Mouse (Mus musculus): ENCODE results near the gene Gm13090.

Gm13090 gene

DNA sequence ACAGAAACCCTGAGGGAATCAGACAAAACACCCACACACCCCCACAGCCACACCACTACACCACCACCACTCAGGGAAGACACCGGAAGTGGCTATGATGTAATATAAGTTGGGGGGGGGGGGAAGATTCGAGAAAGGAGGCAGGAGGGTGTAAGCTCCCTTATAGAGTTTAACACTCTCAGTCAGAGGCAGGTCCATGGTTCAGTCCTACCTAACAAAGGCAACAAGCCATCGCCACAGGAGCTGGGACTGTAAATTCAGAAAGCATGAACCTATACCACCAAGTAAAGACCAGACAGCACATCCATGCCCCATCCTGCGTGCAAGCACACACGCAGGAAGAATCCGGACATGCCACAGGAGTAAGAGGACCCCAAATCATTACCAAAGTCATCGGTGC, at the start of gene Gm13090:
Gene Gm13090 (plus strand): TSS at position 301 of the 400 bp plus-strand sequence.
- no peak for DNase-seq

DNA sequence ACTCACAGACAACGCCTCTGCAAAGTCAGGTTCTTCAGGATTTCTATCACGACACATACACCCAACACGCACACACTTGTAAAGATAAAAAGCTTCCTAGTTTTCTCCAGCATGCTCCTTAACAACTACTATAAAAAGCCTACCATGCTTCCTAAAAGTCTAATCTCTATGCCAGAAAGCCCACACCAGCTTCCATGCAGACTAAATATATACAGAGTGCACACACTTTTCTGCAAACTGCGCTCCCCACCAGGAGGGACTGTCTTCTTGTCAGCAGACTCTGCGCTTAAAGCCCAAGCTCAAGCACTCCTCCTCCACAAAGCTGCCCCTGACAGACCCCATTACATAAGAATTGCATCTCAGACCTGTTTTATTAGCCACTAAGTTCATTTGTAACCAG, 47.9 kb upstream of the Gm13090 start:
- DNase-seq: no peak

DNA sequence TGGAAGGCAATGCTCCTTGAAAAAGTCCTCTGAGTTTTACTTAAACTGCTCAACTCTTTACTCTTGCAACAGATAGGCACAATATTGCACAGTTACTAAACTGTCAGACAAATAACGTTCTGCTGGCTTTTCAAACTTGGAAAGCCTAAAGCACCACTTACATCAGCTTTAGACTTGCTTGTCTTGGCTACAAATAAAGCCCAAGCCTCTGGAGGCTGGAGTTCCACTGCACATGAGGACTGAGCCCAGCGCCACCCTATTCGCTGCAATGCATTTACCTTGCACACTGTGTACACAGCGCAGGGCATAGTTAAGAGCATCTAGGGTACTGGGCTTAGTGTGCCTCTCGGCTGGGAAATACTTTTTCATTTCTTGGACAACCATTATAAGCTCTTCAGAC, 46.1 kb upstream of the Gm13090 start:
- peak; percentile 37 to 61 for DNase-seq

DNA sequence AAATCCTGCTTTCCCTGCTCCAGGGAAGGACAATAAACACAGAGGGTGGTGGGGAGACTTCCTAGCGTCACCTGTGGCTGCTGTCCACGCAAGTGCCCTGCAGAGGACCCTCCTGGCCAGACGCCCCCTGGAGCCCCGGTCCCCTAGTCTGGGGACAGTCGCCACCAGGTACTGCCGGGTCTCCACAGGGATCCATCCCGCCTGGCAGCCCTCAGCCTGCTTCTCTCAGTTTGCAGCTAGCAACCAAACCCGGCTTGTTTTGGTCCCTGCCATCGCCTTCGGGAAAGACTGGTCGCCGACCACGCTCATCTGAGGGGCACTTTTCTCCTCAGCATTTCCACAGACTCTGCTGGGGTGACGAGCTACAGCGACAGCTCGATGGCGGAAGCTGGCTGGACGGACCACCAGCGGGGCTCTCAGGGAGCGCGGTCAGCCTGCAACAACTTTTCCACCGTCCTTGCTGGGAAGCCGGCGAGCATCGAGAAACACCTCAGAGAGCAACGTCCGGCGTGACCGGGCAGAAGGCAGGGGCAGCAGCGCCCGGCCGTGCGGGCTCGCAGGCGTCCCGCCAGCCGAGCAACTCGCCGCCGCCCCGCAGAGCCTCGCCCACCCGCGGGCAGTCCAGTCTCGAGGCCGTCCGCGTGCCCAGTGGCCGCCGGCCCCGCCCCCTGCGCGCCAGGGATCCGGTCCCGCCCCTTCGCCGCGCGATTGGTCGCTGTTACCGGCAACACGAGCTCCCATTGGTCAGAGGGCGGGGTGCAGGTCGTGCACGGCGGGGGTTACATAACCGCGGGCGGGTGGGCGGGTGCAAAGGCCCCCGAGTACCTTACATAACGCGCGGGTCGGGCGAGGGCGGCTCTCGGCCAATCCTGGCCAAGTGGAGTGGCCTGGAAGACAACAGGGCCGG, 45.1 kb upstream of the Gm13090 start, which contains the start of gene Per3:
Gene Per3 (minus strand): TSS at position 629 of the 907 bp plus-strand sequence.
- DNase-seq: peak; percentile 99

DNA sequence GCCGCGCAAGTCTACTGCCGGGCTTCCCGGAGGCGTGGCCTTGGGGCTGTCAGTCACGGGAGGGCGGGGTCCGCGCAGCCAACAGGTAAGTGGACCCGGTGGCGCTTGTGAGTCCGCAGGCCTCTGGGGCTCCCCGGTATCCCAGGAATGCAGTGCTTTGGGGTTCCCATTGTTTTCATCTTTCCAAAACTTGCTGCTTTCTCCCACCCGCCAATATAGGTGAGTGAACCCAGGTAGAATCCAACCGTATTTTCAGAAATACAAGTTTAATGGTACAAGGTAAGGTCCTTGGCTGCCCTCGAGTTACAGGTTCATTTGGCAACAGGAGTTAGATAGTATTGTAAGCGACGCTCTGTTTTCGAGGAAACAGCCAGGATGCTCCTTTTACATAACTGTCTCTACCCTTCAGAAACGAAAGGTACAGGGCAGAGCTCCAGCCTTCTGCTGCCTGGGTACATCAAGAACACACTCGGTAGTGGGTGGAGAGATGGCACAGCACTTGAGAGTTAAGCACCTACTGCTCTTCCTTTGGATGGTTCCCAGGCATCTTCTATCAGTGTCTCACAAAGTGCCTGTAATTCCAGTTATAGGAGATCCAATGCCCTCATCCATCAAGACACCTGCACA, 44.3 kb upstream of the Gm13090 start:
- DNase-seq: peak; percentile 14 to 80

DNA sequence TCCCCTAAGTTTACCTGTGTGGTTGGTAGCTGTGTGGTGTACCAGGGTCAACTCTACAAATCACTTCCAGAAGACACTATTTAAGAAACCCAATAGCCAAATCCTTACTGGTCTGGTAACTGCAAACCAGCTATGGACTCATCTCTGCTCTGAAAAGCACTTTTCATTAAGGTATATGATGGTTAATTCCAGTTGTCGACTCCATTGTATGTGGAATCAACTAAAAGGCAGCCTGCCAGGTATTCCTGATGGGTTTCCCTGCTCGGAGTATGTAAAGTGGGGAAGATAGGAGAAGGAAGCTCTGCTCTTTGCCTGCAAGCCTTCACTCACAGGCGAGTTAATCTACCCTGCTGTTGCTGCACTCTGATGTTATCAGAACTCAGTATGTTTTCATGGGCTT, 42.8 kb upstream of the Gm13090 start:
- no peak for DNase-seq

DNA sequence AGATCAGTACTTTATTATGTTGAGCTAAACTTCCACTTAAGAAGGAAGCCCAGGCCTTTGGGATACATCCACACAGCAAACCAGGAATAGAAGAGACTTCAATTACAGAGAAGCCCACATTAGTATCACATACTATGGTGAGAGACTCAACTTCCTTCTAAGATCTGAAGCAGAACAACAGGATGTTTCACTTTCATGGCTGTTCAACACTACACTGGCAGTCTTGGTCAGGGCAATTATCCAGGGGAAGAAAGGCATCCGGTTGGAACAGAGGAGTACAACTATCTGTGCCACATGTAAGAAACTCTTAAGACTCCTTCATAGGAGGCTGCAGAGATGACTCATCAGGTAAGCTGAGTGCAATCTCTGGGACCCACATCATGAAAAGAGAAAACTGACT, 38.2 kb upstream of the Gm13090 start:
- no peak for DNase-seq

DNA sequence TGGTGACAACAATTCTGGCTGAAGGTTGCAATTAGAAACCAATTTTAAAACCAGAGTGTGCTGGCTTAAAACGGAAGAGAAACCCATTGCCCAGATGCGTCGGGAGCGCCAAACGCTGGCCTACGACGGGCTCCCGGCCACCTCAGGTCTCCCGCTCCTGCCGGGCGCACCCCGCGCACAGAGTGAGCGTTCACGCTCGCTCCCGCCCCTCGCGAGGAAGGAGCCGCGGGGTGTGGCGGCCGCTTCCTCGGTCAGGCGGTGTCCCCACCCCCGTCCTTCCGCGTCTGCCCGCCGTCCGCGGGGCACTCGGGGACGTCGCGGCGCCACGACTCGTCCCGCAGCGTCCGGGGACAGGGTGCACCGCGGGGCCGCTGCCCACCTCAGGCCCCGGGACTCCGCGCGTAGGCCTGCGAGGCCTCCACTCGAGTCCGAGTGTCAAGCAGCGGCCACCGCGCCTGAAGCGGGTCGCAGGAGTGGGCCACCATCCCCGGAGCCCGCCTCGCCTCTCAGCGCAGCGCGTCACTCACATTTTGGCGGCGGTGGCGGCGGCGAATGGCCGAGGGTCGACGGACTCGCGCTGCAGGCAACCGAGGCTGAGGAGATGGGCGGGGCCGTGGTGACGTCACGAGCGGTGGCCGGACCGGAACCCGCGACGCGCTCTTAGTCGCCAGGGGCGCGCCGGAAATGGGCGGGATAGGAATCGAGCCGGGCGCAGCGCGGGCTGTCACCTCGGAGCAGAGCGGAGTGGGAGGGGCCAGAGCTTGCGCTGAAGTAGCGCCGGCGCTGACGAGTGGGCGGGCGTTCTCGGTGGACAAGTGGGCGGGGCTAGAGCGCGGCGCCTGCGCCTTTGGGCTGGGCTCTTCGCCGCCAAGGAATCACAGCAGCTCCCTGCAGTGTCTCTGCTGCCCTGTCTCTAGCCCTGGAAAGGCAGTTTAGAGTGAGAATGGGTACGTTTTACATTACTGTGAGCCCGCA, 31.7 kb upstream of the Gm13090 start, which contains the start of gene Vamp3:
Gene Vamp3 (minus strand): TSS at position 617 of the 975 bp plus-strand sequence.
- DNase-seq: peak; percentile 99 to 100

DNA sequence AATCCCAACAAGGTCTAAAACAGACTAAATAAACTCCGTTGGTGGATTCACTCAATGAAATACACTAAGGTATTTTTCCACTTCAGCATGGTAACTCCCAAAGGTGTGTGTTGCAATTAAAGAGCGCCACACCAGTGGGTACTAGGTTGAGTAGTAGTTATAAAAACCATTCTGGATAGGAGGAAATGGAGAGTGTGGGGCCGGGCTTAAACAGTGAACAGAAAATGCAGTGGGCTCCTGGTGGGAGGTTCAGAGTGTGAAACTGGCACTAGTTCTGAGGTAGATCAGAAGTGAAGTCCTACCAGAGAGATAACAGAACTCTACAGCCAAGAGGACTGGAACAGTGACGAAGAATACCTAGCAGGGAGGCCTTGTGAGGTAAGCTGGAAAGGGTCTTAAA, 30.7 kb upstream of the Gm13090 start:
- DNase-seq: no peak

DNA sequence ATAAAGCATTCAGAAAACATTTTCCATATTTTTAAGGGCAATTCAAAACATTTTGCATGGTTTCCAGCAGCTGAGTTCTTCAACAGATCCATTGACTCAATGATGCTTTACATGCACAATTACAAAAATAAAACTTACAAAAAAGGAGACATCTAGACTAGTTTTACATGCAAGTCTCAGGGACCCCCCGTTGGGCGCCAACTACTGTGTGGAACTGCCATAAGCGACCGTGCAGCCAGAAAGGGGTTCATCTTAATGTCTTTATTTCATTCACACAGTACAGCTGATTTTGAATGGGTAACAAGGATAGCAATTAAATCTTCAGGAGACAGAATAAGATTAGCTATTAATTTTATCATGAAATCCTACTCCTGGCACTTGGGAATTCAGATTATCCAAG, 29.8 kb upstream of the Gm13090 start:
- no peak for DNase-seq

DNA sequence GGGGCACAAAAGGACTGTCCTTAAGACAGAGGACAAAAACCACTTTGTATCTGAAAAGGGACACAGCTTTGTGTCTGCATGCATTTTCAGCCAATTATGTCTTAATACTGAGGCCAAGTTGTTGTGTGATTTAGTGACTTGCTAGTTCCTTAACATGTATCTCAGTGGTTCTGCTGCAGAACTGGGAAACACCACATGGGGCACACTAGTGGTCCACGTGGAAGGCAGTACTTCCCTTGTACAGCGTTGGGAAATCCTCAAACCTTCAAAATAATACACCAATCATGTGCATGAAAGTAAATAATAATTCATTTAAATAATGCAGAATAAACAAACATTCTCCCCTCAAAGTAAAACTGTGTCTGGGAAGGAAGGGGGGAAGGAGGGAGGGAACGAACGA, 20.6 kb upstream of the Gm13090 start:
- DNase-seq: no peak

DNA sequence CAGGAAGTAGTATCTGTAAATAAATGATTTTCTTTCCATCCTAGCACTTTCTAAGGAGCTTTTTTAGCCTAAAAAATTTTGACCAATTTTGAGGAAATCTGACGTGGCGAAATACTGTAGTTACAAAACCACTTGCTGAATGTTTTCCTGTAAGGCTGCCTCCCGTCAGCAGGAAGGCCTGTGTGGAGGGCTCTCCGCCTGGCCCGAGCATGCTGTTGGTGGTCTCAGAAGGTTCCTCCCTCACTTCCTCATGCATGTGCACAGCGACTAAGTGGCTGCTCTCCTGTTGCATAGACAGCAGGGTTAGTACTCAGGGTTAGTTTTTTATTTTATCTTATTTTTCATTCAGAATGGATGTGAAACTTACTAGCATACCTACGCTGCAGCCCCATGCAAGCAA, 18.4 kb upstream of the Gm13090 start:
- no peak for DNase-seq

DNA sequence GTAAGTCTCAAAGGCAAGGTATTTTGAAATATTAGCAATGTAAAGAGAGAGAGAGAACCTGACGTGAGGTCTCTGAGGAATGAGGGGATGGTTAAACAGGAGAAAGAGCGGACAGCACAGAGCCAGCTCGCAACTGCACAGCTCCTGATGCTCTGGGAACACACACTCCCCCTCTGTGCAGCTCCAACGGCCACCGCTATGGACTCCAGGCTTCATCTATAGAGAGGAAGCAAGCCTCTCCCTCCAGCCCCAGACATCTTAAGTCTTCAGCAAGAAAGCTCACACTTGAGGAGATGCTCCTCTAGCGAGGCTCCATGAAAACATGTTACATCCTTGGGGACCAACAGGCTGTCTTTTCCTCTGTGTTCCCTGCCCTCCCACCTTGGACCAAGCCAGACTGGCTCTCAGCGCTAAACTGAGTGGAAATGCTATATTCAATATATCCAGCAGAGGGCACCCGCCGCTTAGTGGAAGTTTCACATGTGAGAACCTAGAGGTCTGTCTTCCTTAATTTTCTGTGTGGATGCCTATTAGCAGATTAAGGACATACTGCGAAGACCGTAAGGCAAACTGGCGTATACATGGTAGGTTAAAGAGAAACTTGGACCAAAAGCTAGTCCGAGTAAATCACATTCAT, 16.1 kb upstream of the Gm13090 start:
- DNase-seq: peak; percentile 66 to 87

DNA sequence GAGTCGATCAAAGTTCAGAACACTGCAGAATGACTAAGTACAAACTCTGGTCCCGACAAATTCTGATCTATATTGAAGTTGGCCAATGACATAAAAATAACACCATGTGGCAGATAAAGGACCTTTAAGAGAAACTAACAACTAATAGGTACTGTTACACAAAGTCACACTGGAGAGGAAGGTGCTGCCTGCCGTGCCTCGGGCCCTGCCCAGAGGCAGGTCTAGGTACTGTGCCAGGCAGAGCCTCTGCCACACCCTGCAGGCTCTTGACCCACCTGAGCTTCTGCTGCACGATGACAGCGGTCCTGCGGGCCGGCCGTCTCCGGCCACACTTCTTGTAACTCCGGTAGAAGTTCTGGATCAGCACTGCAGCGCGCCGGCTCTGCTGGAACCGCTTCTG, 14.6 kb upstream of the Gm13090 start:
- no peak for DNase-seq

DNA sequence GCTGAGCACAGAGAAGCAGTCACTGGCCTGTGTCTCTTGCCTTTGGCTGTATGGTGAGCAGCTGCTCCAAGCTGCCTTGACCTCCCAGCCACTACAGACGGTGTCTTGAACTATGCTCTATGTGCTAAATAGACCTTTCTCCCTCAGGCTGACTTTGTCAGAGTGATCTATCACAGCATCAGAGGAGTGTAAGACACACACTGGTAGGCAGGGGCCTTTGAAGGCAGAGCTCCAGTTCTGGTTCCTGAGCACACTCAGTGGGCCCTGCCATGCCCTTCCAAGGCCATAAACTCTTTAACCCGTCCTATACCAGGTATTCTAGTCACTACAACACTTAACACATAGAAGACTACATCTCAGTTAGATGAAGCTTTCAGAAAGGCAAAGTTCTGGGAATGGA, 8.0 kb upstream of the Gm13090 start:
- no peak for DNase-seq

DNA sequence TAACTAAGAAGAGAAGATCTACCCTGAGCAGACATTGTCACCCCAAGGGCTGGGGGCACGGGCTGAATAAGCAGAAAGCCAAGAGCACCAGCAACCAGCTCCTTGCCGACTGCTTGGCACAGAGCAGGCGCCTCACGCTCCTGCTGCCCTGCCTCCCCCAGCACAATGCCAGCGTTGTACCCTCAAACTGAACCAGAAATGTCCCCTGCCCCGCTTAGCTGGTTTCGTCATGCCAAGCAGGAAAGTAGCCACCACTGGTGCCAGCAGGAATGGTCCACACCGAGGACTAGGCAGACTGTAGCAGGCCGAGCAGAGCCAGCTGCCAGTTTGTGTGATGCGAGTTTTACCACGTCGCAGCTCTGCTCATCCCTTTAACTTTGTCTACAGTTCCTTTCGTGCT, 7.4 kb upstream of the Gm13090 start:
- DNase-seq: no peak

DNA sequence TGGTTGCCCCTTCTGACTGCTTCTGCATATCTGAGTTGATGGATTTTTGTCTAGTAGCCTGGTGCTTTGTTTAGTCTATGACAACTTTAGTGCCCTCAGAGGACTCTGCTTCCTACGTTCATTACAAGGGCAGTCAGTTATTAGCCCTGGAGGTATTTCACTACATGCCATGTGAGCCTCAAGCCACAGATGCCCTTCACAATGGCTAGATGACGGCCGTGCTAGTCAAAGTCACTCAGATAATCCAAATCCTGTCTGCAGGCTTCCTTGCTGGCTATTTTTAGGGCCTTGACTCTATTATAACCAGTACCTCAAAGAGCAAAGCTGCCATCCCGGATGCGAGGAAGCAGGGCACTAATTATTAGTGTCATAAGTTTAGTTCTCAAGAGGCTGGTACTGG, 6.3 kb upstream of the Gm13090 start:
- no peak for DNase-seq

DNA sequence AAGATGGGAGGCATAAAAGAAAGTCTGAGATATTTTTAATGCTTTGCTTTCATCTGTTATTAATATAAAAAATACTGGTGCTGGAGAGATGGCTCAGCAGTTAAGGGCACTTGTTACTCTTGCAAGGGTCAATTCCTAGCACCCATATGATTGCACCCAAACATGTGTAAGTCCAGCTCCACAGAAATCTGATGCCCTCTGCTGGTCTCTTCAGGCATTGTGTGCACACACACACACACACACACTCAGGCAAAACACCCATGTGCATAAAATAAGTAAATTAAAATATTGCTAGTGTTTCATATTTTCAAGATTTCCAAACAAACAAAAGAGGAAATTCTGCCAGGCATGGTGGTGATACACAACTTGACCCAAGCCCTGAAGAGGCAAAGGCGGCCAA, 2.0 kb upstream of the Gm13090 start:
- no peak for DNase-seq

DNA sequence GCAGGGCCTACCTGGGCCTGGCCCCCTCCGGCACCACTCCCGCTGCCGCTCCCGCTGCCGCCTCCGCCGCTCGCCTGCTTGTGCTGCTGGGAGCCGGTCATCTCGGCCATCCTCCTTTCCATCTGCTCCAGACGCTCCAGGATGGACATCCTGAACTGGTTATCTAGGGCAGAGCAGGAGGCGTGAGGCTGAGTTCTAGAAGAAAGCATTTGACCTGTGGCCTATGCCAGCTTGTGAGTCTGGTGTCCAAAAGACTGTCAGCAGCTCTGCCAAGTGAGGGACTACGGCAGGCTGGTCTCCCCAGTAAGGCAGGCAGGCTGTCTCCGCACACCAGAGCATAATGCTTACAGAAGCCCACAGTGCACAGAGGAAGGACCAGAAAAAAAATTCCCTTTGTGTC, 551 bp upstream of the Gm13090 start:
- DNase-seq: no peak

DNA sequence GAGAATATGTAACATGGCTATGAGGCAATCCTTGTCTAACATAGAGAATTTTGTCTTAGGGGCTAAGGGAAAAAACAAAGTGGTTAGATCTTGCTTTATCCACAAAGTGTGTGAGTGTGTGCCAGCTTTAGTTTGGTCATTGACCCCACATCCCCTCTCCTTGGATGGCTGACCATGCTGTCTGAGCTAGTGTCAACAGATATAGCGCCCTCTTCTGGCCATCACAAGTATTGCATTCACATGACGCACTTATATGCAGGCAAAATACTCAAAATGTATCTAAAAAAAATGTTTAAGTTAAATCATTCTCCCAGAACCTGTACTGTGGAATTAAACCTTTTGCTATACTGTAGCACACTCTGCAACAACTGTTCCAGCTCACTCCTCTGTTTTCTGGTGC, 5.8 kb downstream of the Gm13090 start:
- DNase-seq: peak; percentile 55 to 69

DNA sequence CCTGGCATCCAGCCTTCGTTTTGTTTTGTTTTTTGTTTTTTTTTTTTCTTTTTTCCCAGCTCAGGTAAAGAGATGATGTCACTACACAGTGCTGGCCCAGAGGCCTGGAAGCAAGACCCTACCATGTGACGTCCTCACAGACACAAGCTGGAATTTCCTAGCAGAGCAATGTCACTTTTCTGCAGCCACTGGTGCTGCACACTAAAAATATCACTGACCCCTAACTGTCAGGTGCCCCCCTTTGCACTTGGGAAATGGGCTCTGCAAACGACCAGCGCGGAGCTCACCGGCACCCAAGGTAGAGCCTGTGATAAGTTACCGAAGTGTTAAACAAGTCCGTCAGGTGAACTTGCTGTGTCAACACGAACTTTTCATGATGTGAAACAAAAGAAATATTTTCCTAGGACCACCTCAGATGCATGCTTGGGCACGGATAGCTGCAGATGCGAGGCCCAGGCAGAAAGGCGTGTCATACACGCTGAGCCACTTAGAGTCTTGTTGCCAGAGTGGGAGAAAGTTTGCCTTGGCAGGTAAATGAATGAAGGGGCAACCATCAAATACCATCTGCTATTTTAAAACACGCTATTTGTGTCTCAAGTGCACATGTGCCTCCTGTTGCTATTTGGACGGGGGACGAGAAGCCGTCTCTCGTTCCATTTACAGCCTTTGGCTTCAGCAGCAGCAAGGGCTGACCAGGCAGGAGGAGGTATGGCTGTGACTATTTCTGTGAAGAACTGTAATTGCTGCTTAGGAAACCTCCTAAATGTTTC, 7.1 kb downstream of the Gm13090 start:
- DNase-seq: no peak

DNA sequence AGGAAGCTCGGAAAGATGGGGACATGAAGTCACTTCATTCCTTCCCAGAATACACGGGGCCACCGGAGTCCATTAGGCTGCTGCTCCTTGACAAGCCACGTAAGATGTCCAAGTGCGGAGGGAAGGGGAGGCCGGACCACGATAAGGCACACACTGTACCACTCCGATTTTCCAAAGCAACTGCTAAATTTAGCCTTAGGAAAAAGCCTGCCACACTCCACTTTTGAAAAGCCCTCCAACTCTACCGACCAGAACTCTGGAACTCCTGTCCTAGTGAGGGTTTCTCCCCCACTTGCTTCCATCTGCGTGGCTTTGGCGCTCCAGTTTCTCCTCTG, 7.7 kb downstream of the Gm13090 start:
- no peak for DNase-seq

All from kidney, postnatal 25 days (tissue).